Mouse (Mus musculus) megakaryocyte, embryonic 14.5 days (primary cell): ENCODE results near the gene Aplp2.

Experiments
- FLI1 ChIP-seq: IDR thresholded peaks from 2 replicates; pipeline ENCODE4 v1.6.1; 2012; ENCODE audit warnings: low read length, inconsistent platforms, mixed read lengths
- GATA1 ChIP-seq: IDR thresholded peaks from 3 replicates; pipeline ENCODE4 v1.6.1; 2012; ENCODE audit warnings: mixed read lengths, low read length, inconsistent platforms, borderline replicate concordance

- TF ChIP-seq GATA1, result no peak
- TF ChIP-seq FLI1, result no peak
These were observed 91.6 kb downstream of the Aplp2 start for GRCm38 (mm10) chr9:31119882-31120532.
